Mouse (Mus musculus): ENCODE measurements around the gene Chmp6. TPM values are rescaled to one million over a fixed set of nuclear protein-coding genes. Genes with fewer than 3 reads are reported as not detected.

The Chmp6 gene
- total RNA-seq, 2 experiments from 2014 or later, result 16.2 to 33.4 TPM

GRCm38 (mm10) chr11:119907711-119908110 is 5.5 kb upstream of the Chmp6 start:
- ATAC-seq (replicated peaks; ENCODE audit: poor library complexity), result no peak

GRCm38 (mm10) chr11:119909436-119909835 is 3.8 kb upstream of the Chmp6 start:
- ATAC-seq (replicated peaks; ENCODE audit: poor library complexity), result peak; percentile 57

DNA sequence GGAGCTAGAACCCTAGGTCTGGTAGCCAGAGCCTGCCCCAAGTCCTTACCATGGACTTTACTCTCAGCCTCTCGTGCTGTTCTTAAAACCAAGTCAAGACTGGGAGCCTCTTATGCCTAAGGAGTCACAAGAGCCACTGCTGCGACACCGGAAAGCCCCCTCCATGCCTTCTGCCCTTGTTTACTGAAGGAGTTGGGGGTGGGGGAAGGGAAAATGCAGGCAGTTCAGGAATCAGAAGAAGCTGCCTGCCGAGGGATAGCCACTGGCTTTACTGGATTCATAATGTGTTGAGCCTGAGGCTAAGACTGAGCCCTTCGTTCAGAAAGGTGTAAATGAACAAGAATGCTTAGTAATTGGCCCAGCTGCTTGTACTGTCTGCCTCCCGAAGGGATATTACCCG is 396 bp upstream of the Chmp6 start:
- no peak for ATAC-seq (replicated peaks; ENCODE audit: poor library complexity)

DNA sequence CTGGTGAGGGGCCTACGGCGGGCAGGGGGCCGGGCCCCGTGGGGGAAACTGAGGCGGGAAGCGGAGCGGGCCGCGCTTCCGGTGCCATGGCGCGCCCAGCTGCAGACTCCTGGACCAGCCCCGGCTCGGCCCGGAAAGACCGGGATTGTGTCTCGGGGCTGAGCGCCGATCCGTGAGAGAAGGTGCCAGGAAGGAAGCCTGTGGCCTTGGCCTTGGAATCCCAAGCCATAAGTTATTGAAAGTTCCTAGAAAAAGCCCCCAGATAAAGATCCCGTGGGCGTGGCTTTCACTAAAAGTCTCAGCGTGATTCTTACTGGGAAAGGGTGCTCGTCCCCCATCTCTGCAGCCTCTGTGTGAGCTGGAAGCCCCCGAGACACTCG is 684 bp downstream of the Chmp6 start:
- no peak for ATAC-seq (replicated peaks; ENCODE audit: poor library complexity)

GRCm38 (mm10) chr11:119914381-119914780 is 1.1 kb downstream of the Chmp6 start:
- ATAC-seq (replicated peaks; ENCODE audit: poor library complexity), result no peak

DNA sequence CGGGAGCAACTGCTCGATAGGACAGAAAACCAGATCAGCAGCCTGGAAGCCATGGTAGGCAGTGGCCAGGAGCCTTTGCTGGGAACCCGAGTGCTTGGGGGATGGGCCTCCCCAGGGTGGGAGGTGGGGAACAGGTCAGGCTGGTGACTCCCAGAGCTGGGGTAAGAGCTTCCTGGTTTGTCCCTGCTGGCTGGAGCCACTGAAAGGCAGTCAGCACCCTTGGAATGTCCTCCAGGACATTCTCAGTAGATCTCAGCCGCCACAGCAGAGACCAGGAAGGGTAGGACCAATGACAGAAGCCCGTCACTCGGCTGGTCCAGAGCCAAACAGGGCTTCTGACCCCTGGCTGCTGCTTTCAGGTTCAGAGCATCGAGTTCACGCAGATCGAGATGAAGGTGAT is 2.4 kb downstream of the Chmp6 start:
- no peak for ATAC-seq (replicated peaks; ENCODE audit: poor library complexity)

GRCm38 (mm10) chr11:119916102-119916790 is 3.0 kb downstream of the Chmp6 start:
- no peak for ATAC-seq (replicated peaks; ENCODE audit: poor library complexity)

DNA sequence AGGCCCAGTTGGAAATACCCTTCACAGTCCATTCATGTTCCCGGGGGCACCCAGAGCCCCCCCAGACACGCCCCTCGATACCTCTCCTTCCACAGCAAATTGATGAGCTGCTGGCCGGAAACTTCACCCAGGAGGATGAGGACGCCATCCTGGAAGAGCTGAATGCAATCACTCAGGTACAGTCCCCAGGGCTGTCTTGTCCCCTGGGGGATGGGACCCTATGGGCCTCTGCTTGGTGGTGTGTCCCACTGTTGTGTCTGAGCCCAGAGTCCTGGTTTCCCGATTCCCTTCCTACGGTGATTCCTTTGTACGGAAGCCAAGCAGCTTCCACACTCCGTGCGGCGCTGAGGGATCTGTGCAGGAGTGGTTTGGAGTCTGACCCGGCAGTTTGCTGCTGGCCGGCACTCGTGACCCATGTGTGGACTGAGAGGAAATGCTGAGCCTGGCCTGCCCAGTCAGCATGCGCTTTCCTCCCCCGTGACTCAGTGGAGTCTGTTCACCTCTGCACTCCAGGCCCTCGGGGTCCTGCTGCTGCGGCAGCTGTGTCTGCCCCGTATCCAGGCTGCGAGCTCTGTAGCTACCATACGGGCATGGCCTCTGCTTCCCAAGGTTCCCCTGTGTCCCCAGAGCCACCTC is 3.7 kb downstream of the Chmp6 start:
- ATAC-seq (replicated peaks; ENCODE audit: poor library complexity), result no peak

GRCm38 (mm10) chr11:119918521-119918920 is 5.3 kb downstream of the Chmp6 start:
- ATAC-seq (replicated peaks; ENCODE audit: poor library complexity), result no peak

GRCm38 (mm10) chr11:119919432-119919831 is 6.2 kb downstream of the Chmp6 start:
- no peak for ATAC-seq (replicated peaks; ENCODE audit: poor library complexity)

- peak; percentile 91 for ATAC-seq (replicated peaks; ENCODE audit: poor library complexity)
These were observed 6.7 kb downstream of the Chmp6 start for GRCm38 (mm10) chr11:119919897-119920296.

- ATAC-seq (replicated peaks; ENCODE audit: poor library complexity), result no peak
These were observed 7.4 kb downstream of the Chmp6 start for GRCm38 (mm10) chr11:119920668-119921067.

DNA sequence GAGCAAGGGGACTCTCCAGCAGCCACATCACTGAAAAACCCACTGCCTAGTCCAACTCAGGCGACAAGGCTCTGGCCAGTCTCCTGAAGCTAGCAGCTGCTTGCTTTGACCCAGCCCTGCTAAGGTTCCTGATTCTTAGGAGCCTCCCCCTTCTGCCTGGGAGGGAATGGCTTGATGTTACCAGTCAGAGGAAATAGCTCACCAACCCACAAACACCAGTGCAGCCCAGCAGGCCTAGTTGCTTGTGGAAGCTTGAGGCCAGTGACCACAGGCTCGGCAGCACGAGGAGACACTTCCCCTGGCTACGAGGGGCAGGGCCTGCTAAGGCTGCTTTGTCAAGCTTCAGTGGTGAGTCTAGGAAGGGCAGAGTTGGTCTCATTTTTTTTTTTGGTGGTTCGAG is 11.9 kb downstream of the Chmp6 start:
- peak; percentile 91 for ATAC-seq (replicated peaks; ENCODE audit: poor library complexity)

DNA sequence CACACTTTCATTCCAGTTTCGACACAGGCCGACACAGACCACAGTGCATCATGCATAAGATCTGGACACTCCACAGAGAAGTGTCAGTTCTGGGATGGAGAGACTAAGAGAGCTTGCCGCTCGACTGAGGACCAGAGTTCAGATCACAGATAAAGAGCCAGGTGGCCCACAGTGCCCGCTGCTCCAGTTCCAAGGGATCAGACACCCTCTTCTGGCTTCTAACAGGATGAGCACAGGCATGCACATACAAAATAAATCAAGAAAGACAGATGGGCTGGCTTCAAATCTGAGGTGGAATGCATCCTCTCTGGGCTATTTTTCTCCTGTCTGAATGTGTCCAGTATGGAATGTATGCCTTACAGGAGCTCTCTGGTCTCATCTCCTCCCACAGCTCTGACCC is 13.5 kb downstream of the Chmp6 start:
- no peak for ATAC-seq (replicated peaks; ENCODE audit: poor library complexity)

DNA sequence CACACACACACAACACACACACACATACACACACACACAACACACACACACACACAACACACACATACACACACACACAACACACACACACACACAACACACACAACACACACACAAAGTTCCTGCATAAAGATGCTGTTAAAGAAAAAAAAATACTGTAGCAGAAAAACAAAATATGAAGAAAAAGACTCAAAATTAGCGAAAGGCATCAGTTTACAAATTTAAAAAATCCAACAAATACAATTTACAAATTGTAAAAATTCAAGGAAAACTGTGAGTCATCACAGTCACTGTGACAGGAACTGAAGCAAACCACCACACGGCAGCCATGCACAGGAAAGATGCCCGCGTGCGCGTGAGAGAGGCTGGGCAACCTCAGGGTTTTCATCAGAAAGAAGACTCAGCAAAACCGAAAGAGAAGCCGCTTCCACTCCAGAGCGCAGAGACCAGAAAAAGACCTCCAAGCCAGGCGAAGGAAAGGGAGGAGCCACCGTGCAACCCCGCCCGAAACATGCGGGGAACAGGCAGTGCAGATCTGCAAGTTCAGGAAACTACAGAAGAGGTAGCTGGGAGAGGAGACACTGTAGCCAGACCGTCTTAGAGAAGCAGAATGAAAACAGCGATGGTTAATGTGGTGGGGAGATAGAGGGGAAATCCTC is 14.9 kb downstream of the Chmp6 start:
- ATAC-seq (replicated peaks; ENCODE audit: poor library complexity), result peak; percentile 73

DNA sequence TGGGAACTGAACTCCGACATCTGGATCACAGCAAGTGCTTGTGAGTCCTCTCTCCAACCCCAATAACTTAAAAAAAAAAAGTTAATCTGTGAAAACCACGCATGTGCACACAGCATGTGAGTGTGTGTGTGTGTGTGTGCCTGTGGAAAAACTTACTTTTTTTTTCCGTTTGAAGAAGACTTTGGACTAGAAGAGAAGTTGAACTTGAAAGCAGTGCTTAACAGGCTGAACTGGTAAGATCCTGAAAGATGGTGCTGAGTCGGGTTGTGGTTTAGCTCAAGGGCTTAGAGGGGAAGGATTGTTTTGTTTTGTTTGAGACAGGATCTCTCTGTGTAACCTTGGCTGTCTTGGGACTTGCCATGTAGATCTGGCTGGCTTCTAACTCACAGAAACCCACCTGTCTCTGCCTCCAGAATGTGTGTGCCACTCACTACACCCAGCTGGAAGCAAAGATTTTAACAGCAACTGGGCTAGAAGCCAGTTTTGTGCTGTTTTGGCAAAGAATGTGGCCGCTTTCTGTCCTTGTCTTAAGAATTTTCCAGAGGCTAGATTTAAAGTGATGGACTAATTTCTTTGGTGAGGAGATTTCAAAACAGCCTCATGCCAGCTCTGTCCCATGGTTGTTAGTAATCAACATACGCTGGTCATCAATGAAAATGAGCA is 16.5 kb downstream of the Chmp6 start:
- ATAC-seq (replicated peaks; ENCODE audit: poor library complexity), result no peak

- no peak for ATAC-seq (replicated peaks; ENCODE audit: poor library complexity)
These were observed 18.6 kb downstream of the Chmp6 start for GRCm38 (mm10) chr11:119931809-119932208.

DNA sequence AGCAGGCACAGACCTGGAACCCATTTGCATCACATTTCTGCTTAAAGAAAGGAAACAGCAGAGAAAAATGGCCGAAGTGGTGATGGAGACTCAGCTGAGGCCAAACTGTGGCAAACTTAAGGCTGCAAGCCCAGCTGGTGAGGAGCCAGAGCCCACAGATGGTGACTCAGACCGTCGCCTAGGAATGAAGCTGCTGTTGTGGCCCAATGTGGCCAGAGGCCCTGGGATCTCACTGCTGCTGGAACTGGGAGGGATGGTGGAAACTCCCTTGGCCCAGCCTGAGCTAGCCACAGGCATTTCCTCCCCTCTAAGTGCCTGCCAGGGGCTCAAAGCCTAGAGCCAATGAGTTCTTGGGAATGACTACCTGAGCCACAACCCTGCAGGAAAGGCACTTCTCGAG is 19.9 kb downstream of the Chmp6 start:
- no peak for ATAC-seq (replicated peaks; ENCODE audit: poor library complexity)

DNA sequence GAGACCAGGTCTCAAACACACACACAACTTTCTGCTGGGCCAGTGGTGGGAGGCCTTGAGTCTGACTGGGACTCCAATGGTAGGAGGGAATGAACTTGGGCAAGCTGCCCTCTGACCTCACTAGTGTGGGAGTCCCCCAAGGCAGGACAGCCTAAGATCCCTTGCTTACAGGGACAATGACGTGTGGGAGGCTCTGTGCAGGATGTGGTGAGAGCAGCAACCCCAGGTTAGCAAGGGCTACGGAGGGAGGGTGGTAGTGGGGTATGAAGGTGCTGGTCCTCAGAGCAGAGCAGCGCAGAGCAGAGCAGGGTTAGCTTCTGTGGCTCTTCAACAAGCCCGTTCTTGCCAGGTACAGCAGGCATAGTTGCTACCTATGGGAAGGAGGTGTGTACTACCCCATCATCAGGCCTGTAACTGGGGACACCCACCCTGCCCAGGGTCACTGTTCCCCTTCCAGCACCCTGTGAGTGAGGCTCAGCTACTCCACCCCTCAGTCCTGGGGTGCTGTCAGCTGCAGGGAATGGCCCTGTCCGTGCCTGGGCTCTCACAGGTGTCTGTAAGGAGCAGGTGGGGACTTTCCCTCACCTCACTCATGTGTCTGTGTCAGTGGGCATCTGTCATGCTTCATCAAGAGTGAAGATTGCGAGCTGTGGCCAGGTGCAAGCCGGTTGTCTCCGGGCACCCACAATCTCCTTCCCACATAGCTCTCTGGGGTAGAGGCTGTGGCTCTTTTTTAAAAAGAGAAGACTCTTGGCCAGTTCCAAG is 20.8 kb downstream of the Chmp6 start:
- no peak for ATAC-seq (replicated peaks; ENCODE audit: poor library complexity)

DNA sequence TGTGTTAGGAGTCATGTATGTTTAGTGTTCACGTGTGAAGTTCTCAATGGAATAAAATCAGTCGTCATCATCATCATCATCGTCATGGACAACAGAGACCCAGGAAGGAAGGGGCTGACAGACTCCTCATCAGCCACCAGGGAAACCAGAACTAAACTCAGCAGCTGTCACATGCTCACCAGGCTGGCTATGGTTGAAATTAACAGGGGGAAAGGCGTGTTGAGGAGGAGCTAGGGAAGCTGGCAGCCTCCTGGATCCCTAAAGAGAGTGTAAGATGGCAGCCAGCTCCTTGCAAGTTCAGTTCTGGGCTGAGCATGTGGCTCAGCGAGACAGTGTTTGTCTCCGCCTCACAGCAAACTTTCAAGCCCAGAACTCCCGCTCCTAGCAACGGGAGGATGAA is 21.5 kb downstream of the Chmp6 start:
- no peak for ATAC-seq (replicated peaks; ENCODE audit: poor library complexity)

GRCm38 (mm10) chr11:119935457-119935856 is 22.2 kb downstream of the Chmp6 start:
- ATAC-seq (replicated peaks; ENCODE audit: poor library complexity), result peak; percentile 51
